Mouse (Mus musculus) cerebellum, adult 2 months (tissue): ENCODE results near the gene Spink2. TPM values are rescaled to one million over a fixed set of nuclear protein-coding genes. Genes with fewer than 3 reads are reported as not detected.

Source experiments
- DNase-seq, 2 experiments: peaks; one replicate each; pipeline ENCODE4 v3.0.0; 2021
- H3K27ac ChIP-seq: fragments of 200-500 bp; 2 replicates; pipeline ENCODE4 v1.5.1; 2012; ENCODE audit warnings: low read length, control low read depth, inconsistent platforms; ENCODE audit not compliant: insufficient read depth
- H3K27me3 ChIP-seq: fragments of 200-500 bp; 2 replicates; pipeline ENCODE4 v1.6.1; 2012; ENCODE audit warnings: inconsistent platforms, mild to moderate bottlenecking, low read length, moderate library complexity; ENCODE audit not compliant: control insufficient read depth, insufficient read depth
- H3K4me1 ChIP-seq: fragments of 200-500 bp; 2 replicates; pipeline ENCODE4 v1.6.1; 2011; ENCODE audit warnings: low read length; ENCODE audit not compliant: control insufficient read depth, insufficient read depth
- H3K4me3 ChIP-seq: fragments of 200-500 bp; replicated peaks from 2 replicates; pipeline ENCODE3; 2011; ENCODE audit warnings: mild to moderate bottlenecking, low read depth, low read length, control low read depth; ENCODE audit not compliant: insufficient read depth
- CTCF ChIP-seq: fragments of 200-500 bp; IDR thresholded peaks from 2 replicates; pipeline ENCODE4 v1.5.1; 2011; ENCODE audit warnings: low read depth, mild to moderate bottlenecking, control low read depth, low read length, moderate library complexity, borderline replicate concordance; ENCODE audit not compliant: insufficient read depth
- POLR2A ChIP-seq: fragments of 200-500 bp; IDR thresholded peaks from 2 replicates; pipeline ENCODE4 v1.6.1; 2011; ENCODE audit warnings: low read length, control low read depth, borderline replicate concordance; ENCODE audit not compliant: insufficient read depth
- WGBS: fragments of 180-500 bp; shearing (Covaris S2); methylation state at CpG from one replicate; pipeline ENCODE4 v1.1.7; 2018; 5-methylcytosine and 5-hydroxymethylcytosine counted together
- polyA plus RNA-seq: library from polyadenylated mRNA; depleted of rRNA; stranded (reverse); fragments of >200 nt; gene quantifications from 2 replicates; pipeline ENCODE4 v1.2.3, GENCODE M21; 2012; rRNA removed

Spink2 gene
- polyA plus RNA-seq = 0.21 TPM in 1 of 2 replicates, not detected in the other

GRCm38 (mm10) chr5:77211236-77211635 lies at the start of gene Spink2:
Gene Spink2, minus strand, starts transcription at chr5:77211471.
- TF ChIP-seq POLR2A = no peak
- no peak for TF ChIP-seq CTCF
- H3K27ac ChIP-seq = no peak within 1 kb of the TSS
- peak in 1 of 2 experiments; percentile 7 for DNase-seq
- no peak within 1 kb of the TSS for H3K4me3 ChIP-seq
- WGBS = 6% methylated on average over 18 of the region's 18 CpGs
- no peaks in the 10 kb centered on the region for H3K27me3 ChIP-seq
- 0 out of 2 replicates have a peak, but pooled peaks cover 5% of the 10 kb centered on the region for H3K4me1 ChIP-seq

DNA sequence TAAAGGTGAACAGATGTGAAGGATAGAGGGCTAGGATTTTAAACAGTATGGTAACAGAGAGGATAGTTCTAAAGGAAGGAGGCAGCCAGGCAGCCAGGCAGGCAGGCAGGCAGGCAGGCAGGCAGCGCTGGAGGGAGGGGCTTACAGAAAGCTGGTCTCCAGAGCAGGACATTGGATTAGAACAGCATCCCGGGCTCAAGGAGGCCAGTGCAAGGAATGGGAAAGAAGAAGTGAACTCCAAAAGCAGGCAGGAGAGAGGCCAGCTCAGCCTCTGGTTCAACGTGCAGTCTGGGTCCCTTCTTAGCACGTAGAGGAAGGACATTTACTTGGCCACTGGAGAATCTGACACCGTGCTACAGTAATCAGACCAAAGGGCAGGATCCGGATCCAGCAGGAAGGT lies 48.9 kb upstream of the Spink2 start:
- DNase-seq = no peak
- WGBS = 62% methylated on average over 6 of the region's 6 CpGs
- H3K4me3 ChIP-seq = no peak overlapping the region
- no peak overlapping the region for H3K27ac ChIP-seq
- no peaks in the 10 kb centered on the region for H3K27me3 ChIP-seq
- no peak for TF ChIP-seq CTCF
- TF ChIP-seq POLR2A = no peak
- H3K4me1 ChIP-seq = no peaks in the 10 kb centered on the region

- no peak overlapping the region for H3K4me3 ChIP-seq
- H3K4me1 ChIP-seq = no peaks in the 10 kb centered on the region
- no peaks in the 10 kb centered on the region for H3K27me3 ChIP-seq
- DNase-seq = no peak
- no peak overlapping the region for H3K27ac ChIP-seq
- TF ChIP-seq POLR2A (no peak), CTCF (no peak)
Observed at GRCm38 (mm10) chr5:77259315-77259714, 48.0 kb upstream of the Spink2 start.

GRCm38 (mm10) chr5:77257603-77258002 lies 46.3 kb upstream of the Spink2 start:
- Histone ChIP-seq H3K27me3 (no peaks in the 10 kb centered on the region), H3K27ac (no peak overlapping the region), H3K4me3 (no peak overlapping the region), H3K4me1 (no peaks in the 10 kb centered on the region)
- WGBS = 76% methylated on average over 3 of the region's 3 CpGs
- no peak for DNase-seq
- no peak for TF ChIP-seq POLR2A
- no peak for TF ChIP-seq CTCF

DNA sequence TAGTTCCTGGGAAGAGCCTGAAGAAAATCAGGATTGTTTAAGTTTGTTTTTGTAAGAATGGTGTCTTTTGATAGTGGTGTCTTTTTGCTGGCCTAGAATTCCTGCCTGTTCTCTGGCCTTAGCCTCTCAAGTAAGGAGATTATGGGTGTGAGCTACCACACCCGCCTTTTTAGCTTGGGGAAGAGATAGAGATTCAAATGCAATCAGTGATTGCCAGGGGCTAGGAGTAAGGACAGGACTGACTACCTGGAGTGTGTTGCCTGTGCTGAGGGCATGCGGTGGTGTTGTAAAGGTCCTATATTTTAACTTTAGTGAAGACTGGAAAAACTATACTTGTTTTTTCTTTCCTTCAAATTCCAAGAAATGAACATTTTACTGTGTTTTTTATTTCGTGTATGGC lies 43.1 kb upstream of the Spink2 start:
- no peak overlapping the region for H3K4me3 ChIP-seq
- WGBS = 83% methylated on average over 3 of the region's 3 CpGs
- TF ChIP-seq CTCF (no peak), POLR2A (no peak)
- no peak overlapping the region for H3K27ac ChIP-seq
- no peak for DNase-seq
- no peaks in the 10 kb centered on the region for H3K4me1 ChIP-seq
- H3K27me3 ChIP-seq = no peaks in the 10 kb centered on the region

DNA sequence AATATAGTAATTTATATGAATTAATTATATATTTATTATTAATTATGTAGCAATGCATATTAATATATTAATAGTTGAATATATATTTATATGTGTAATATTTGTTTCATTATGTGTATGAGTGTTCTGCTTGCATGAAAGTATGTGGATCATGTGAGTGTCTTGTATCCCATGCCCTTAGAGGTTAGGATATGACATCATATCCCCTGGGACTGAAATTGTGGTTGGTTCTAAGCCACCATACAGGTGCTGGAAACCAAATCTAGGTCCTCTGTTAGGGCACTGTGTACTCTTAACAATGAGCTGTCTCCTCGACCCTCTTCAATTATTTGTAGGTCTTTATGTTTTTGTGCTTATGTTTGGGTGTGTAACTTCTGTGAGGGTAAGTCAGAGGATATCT lies 41.9 kb upstream of the Spink2 start:
- no peak for DNase-seq
- no peak overlapping the region for H3K4me3 ChIP-seq
- H3K27ac ChIP-seq = no peak overlapping the region
- no peaks in the 10 kb centered on the region for H3K4me1 ChIP-seq
- TF ChIP-seq POLR2A (no peak), CTCF (no peak)
- H3K27me3 ChIP-seq = no peaks in the 10 kb centered on the region
- WGBS = 91% methylated on average over 1 of the region's 1 CpGs

- TF ChIP-seq POLR2A = no peak
- no peak for TF ChIP-seq CTCF
- Histone ChIP-seq H3K27me3 (no peaks in the 10 kb centered on the region; the same call in 1 of the 2 replicates), H3K4me3 (no peak overlapping the region), H3K27ac (no peak overlapping the region), H3K4me1 (no peaks in the 10 kb centered on the region)
- DNase-seq = no peak
- WGBS = 48% methylated on average over 8 of the region's 8 CpGs
Observed at GRCm38 (mm10) chr5:77252115-77252827, 41.0 kb upstream of the Spink2 start.

- no peaks in the 10 kb centered on the region for H3K4me1 ChIP-seq
- WGBS = 25% methylated on average over 5 of the region's 5 CpGs
- H3K27ac ChIP-seq = no peak overlapping the region
- no peaks in the 10 kb centered on the region; the same call in 1 of the 2 replicates for H3K27me3 ChIP-seq
- no peak overlapping the region for H3K4me3 ChIP-seq
- no peak for DNase-seq
- TF ChIP-seq POLR2A = no peak
- no peak for TF ChIP-seq CTCF
Observed at GRCm38 (mm10) chr5:77251656-77252055, 40.4 kb upstream of the Spink2 start.
